Mouse (Mus musculus): ENCODE results near the gene Rabgap1. TPM values are rescaled to one million over a fixed set of nuclear protein-coding genes. Genes with fewer than 3 reads are reported as not detected.

The Rabgap1 gene
- polyA plus RNA-seq, 1 experiment from 2014 or later, result 69.1 TPM

GRCm38 (mm10) chr2:37570703-37571102, 127.6 kb downstream of the Rabgap1 start:
- H3K36me3 ChIP-seq (ENCODE audit: control insufficient read depth, insufficient read depth, low read length), result peaks cover 29% of the 10 kb centered on the region
- no peaks in the 10 kb centered on the region for H3K9me3 ChIP-seq (ENCODE audit: control insufficient read depth, low read length)
- no peak overlapping the region for H3K4me2 ChIP-seq (replicated peaks; ENCODE audit: low read depth, low read length)
- H3K4me3 ChIP-seq (ENCODE audit: low read length), result no peak overlapping the region
- no peak overlapping the region for H3K9ac ChIP-seq (ENCODE audit: low read depth, low read length)
- no peak; the same call in 1 of the 2 replicates for ATAC-seq (ENCODE audit: low FRiP score, low TSS enrichment)
- H3K27ac ChIP-seq (ENCODE audit: low read depth, low read length), result no peak overlapping the region
- H3K4me1 ChIP-seq (ENCODE audit: control insufficient read depth, insufficient read depth, low read length), result no peaks in the 10 kb centered on the region
- no peaks in the 10 kb centered on the region for H3K27me3 ChIP-seq (ENCODE audit: control insufficient read depth, insufficient read depth, low read length)
- WGBS, result 76% methylated on average over 2 of the region's 2 CpGs

- no peaks in the 10 kb centered on the region for H3K4me1 ChIP-seq (ENCODE audit: control insufficient read depth, insufficient read depth, low read length)
- no peak overlapping the region for H3K27ac ChIP-seq (ENCODE audit: low read depth, low read length)
- 97% methylated on average over 2 of the region's 2 CpGs for WGBS
- no peak overlapping the region for H3K9ac ChIP-seq (ENCODE audit: low read depth, low read length)
- H3K36me3 ChIP-seq (ENCODE audit: control insufficient read depth, insufficient read depth, low read length), result peaks cover 19% of the 10 kb centered on the region
- no peak overlapping the region for H3K4me3 ChIP-seq (ENCODE audit: low read length)
- no peak overlapping the region for H3K4me2 ChIP-seq (replicated peaks; ENCODE audit: low read depth, low read length)
- ATAC-seq (ENCODE audit: low FRiP score, low TSS enrichment), result no peak
- no peaks in the 10 kb centered on the region for H3K27me3 ChIP-seq (ENCODE audit: control insufficient read depth, insufficient read depth, low read length)
- no peaks in the 10 kb centered on the region for H3K9me3 ChIP-seq (ENCODE audit: control insufficient read depth, low read length)
Observed at GRCm38 (mm10) chr2:37572141-37572540, 129.1 kb downstream of the Rabgap1 start.

GRCm38 (mm10) chr2:37576661-37577060, 133.6 kb downstream of the Rabgap1 start:
- Histone ChIP-seq H3K9me3 (ENCODE audit: control insufficient read depth, low read length) (no peaks in the 10 kb centered on the region), H3K4me2 (replicated peaks; ENCODE audit: low read depth, low read length) (no peak overlapping the region), H3K4me1 (ENCODE audit: control insufficient read depth, insufficient read depth, low read length) (no peaks in the 10 kb centered on the region), H3K27me3 (ENCODE audit: control insufficient read depth, insufficient read depth, low read length) (no peaks in the 10 kb centered on the region), H3K27ac (ENCODE audit: low read depth, low read length) (no peak overlapping the region), H3K9ac (ENCODE audit: low read depth, low read length) (no peak overlapping the region), H3K36me3 (ENCODE audit: control insufficient read depth, insufficient read depth, low read length) (no peaks in the 10 kb centered on the region), H3K4me3 (ENCODE audit: low read length) (no peak overlapping the region)
- 100% methylated on average over 1 of the region's 1 CpGs for WGBS
- ATAC-seq (ENCODE audit: low FRiP score, low TSS enrichment), result no peak

GRCm38 (mm10) chr2:37578185-37578584, 135.1 kb downstream of the Rabgap1 start:
- H3K4me3 ChIP-seq (ENCODE audit: low read length), result no peak overlapping the region
- WGBS, result 90% methylated on average over 2 of the region's 2 CpGs
- H3K36me3 ChIP-seq (ENCODE audit: control insufficient read depth, insufficient read depth, low read length), result no peaks in the 10 kb centered on the region
- ATAC-seq (ENCODE audit: low FRiP score, low TSS enrichment), result no peak
- H3K4me2 ChIP-seq (replicated peaks; ENCODE audit: low read depth, low read length), result no peak overlapping the region
- H3K9me3 ChIP-seq (ENCODE audit: control insufficient read depth, low read length), result no peaks in the 10 kb centered on the region
- H3K27me3 ChIP-seq (ENCODE audit: control insufficient read depth, insufficient read depth, low read length), result no peaks in the 10 kb centered on the region
- H3K4me1 ChIP-seq (ENCODE audit: control insufficient read depth, insufficient read depth, low read length), result no peaks in the 10 kb centered on the region
- no peak overlapping the region for H3K27ac ChIP-seq (ENCODE audit: low read depth, low read length)
- no peak overlapping the region for H3K9ac ChIP-seq (ENCODE audit: low read depth, low read length)

- Histone ChIP-seq H3K36me3 (ENCODE audit: control insufficient read depth, insufficient read depth, low read length) (peaks cover 11% of the 10 kb centered on the region; the same call in 1 of the 2 replicates), H3K4me3 (ENCODE audit: low read length) (no peak overlapping the region), H3K9ac (ENCODE audit: low read depth, low read length) (no peak overlapping the region), H3K4me1 (ENCODE audit: control insufficient read depth, insufficient read depth, low read length) (no peaks in the 10 kb centered on the region), H3K27ac (ENCODE audit: low read depth, low read length) (no peak overlapping the region), H3K9me3 (ENCODE audit: control insufficient read depth, low read length) (no peaks in the 10 kb centered on the region), H3K27me3 (ENCODE audit: control insufficient read depth, insufficient read depth, low read length) (no peaks in the 10 kb centered on the region), H3K4me2 (replicated peaks; ENCODE audit: low read depth, low read length) (no peak overlapping the region)
- ATAC-seq (ENCODE audit: low FRiP score, low TSS enrichment), result no peak
Observed at GRCm38 (mm10) chr2:37587919-37588318, 144.8 kb downstream of the Rabgap1 start.

Other genes starting within 250 kb of the Rabgap1 start
- gene Olfr366, start 231.7 kb upstream of the Rabgap1 start, polyA plus RNA-seq (2014; fragmentation: Nextera tagmentation; extraction: Ambion mirVana), result not detected in 2 replicates
- not detected in 2 replicates for gene Olfr368, start 116.8 kb upstream of the Rabgap1 start, polyA plus RNA-seq (2014; fragmentation: Nextera tagmentation; extraction: Ambion mirVana)
- 43.1 and 51.6 TPM in 2 replicates for gene Pdcl, start 83.9 kb upstream of the Rabgap1 start, polyA plus RNA-seq (2014; fragmentation: Nextera tagmentation; extraction: Ambion mirVana)
- 21.1 and 22.8 TPM in 2 replicates for gene Rc3h2, start 20.4 kb upstream of the Rabgap1 start, polyA plus RNA-seq (2014; fragmentation: Nextera tagmentation; extraction: Ambion mirVana)
- 8.5 and 11.0 TPM in 2 replicates for gene Zbtb26, start 144 bp upstream of the Rabgap1 start, polyA plus RNA-seq (2014; fragmentation: Nextera tagmentation; extraction: Ambion mirVana)
- 4.2 and 5.4 TPM in 2 replicates for gene Zbtb6, start 108 bp upstream of the Rabgap1 start, polyA plus RNA-seq (2014; fragmentation: Nextera tagmentation; extraction: Ambion mirVana)
- gene Gpr21, start 73.1 kb downstream of the Rabgap1 start, polyA plus RNA-seq (2014; fragmentation: Nextera tagmentation; extraction: Ambion mirVana), result 1.4 and 2.7 TPM in 2 replicates